Mouse (Mus musculus): ENCODE results near the gene Scd2. TPM values are rescaled to one million over a fixed set of nuclear protein-coding genes. Genes with fewer than 3 reads are reported as not detected.

Gene Scd2
- total and polyA plus RNA-seq, 2 experiments from 2014 or later, result 274 to 1,071 TPM

DNA sequence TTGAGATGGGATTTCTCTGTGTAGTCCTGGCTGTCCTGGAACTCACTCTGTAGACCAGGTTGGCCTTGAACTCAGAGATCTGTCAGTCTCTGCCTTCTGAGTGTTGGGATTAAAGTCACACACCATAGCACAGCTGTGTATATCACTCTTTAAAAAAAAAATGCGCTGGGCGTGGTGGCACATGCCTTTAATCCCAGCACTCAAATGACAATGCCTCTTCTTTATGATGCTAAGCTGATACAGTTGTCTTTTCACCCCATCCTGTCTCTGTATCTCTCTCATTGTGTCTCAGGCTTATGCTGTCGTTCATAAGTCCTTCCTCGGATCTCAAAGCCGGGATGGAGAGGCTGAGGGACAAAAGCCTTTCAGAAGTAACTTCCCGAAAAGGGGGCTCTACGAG lies 31.7 kb upstream of the Scd2 start:
- no peaks in the 10 kb centered on the region for H3K9me3 ChIP-seq (ENCODE audit: low read length)
- 0 out of 2 replicates have a peak, but pooled peaks cover 5% of the 10 kb centered on the region for H3K4me1 ChIP-seq (ENCODE audit: insufficient read depth, low read length)
- no peak overlapping the region for H3K9ac ChIP-seq (replicated peaks; ENCODE audit: low read length)
- no peak overlapping the region for H3K27ac ChIP-seq
- H3K27me3 ChIP-seq (ENCODE audit: insufficient read depth, low read length), result no peaks in the 10 kb centered on the region
- no peaks in the 10 kb centered on the region for H3K36me3 ChIP-seq (ENCODE audit: insufficient read depth, low read length)
- ATAC-seq (no peak), DNase-seq (ENCODE audit: low spot score) (no peak)
- no peak for TF ChIP-seq CTCF (IDR thresholded peaks at IDR 0.05; ENCODE audit: low read depth)
- H3K4me3 ChIP-seq (ENCODE audit: low read length), result no peak overlapping the region
- 73% methylated on average over 7 of the region's 7 CpGs for WGBS
- no peak overlapping the region for H3K4me2 ChIP-seq (ENCODE audit: low read depth, low read length)

- TF ChIP-seq CTCF (IDR thresholded peaks at IDR 0.05; ENCODE audit: low read depth), result no peak
- no peaks in the 10 kb centered on the region for H3K9me3 ChIP-seq (ENCODE audit: low read length)
- H3K4me3 ChIP-seq (ENCODE audit: low read length), result no peak overlapping the region
- H3K4me1 ChIP-seq (ENCODE audit: insufficient read depth, low read length), result 0 out of 2 replicates have a peak, but pooled peaks cover 5% of the 10 kb centered on the region
- WGBS, result 81% methylated on average over 3 of the region's 3 CpGs
- no peak overlapping the region for H3K27ac ChIP-seq
- H3K4me2 ChIP-seq (ENCODE audit: low read depth, low read length), result no peak overlapping the region
- no peak overlapping the region for H3K9ac ChIP-seq (replicated peaks; ENCODE audit: low read length)
- H3K27me3 ChIP-seq (ENCODE audit: insufficient read depth, low read length), result no peaks in the 10 kb centered on the region
- no peak for ATAC-seq
- H3K36me3 ChIP-seq (ENCODE audit: insufficient read depth, low read length), result no peaks in the 10 kb centered on the region
- DNase-seq (ENCODE audit: low spot score), result no peak
Observed at GRCm38 (mm10) chr19:44263581-44263980, 29.9 kb upstream of the Scd2 start.

GRCm38 (mm10) chr19:44264226-44264625 lies 29.2 kb upstream of the Scd2 start:
- H3K9ac ChIP-seq (replicated peaks; ENCODE audit: low read length), result no peak overlapping the region
- DNase-seq (ENCODE audit: low spot score) (no peak), ATAC-seq (no peak)
- H3K4me3 ChIP-seq (ENCODE audit: low read length), result no peak overlapping the region
- no peaks in the 10 kb centered on the region for H3K36me3 ChIP-seq (ENCODE audit: insufficient read depth, low read length)
- no peaks in the 10 kb centered on the region for H3K9me3 ChIP-seq (ENCODE audit: low read length)
- H3K4me2 ChIP-seq (ENCODE audit: low read depth, low read length), result no peak overlapping the region
- H3K4me1 ChIP-seq (ENCODE audit: insufficient read depth, low read length), result 0 out of 2 replicates have a peak, but pooled peaks cover 5% of the 10 kb centered on the region
- H3K27me3 ChIP-seq (ENCODE audit: insufficient read depth, low read length), result no peaks in the 10 kb centered on the region
- TF ChIP-seq CTCF (IDR thresholded peaks at IDR 0.05; ENCODE audit: low read depth), result no peak
- WGBS, result 78% methylated on average over 9 of the region's 9 CpGs
- H3K27ac ChIP-seq, result no peak overlapping the region

DNA sequence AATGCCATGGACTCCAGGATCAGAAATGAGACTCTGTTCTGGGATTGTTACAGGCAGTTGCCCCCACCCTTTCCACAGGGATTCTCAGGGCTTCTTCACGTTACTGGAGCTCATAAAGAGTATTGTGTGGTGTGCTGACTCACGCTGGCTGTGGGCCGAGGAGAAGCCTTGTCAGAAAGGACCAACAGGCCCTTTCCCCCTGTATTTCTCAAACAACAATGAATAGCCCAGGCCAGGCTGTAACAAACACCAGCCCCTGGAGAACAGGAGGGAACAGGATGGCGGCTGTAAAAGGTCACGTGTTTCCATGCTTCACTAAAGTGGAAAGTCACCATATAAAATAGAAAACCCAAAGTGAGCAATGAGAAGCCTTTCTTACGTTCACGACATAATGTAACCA lies 28.2 kb upstream of the Scd2 start:
- ATAC-seq, result no peak
- Histone ChIP-seq H3K27me3 (ENCODE audit: insufficient read depth, low read length) (no peaks in the 10 kb centered on the region), H3K4me2 (ENCODE audit: low read depth, low read length) (no peak overlapping the region), H3K4me3 (ENCODE audit: low read length) (no peak overlapping the region), H3K36me3 (ENCODE audit: insufficient read depth, low read length) (no peaks in the 10 kb centered on the region), H3K27ac (no peak overlapping the region), H3K9ac (replicated peaks; ENCODE audit: low read length) (no peak overlapping the region), H3K4me1 (ENCODE audit: insufficient read depth, low read length) (0 out of 2 replicates have a peak, but pooled peaks cover 5% of the 10 kb centered on the region), H3K9me3 (ENCODE audit: low read length) (no peaks in the 10 kb centered on the region)
- 41% methylated on average over 7 of the region's 7 CpGs for WGBS
- no peak for TF ChIP-seq CTCF (IDR thresholded peaks at IDR 0.05; ENCODE audit: low read depth)
- no peak for DNase-seq (ENCODE audit: low spot score)

DNA sequence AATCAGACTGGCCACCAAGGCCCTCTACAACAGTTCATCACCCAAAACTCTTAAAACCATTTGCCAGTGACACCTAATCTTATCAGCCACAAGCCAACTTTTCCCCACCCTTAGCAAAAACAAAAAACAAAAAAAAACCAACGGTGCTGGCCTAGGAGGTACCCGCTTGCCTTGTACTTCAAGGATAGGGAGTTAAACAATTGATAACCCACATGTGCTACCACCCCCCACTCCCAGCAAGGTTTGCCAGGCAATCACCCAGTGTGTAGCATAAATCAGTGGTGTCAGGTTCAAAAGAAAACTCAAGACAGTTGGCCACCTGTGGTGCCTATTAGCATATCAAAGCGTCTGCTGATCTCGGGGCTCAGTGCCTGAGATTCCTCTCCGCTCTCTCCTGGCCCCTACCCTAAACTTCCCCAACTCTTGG lies 27.6 kb upstream of the Scd2 start:
- no peak overlapping the region for H3K9ac ChIP-seq (replicated peaks; ENCODE audit: low read length)
- H3K27me3 ChIP-seq (ENCODE audit: insufficient read depth, low read length), result no peaks in the 10 kb centered on the region
- H3K27ac ChIP-seq, result 0 out of 2 replicates have a peak overlapping the region, but pooled peaks have one; percentile 7
- DNase-seq (ENCODE audit: low spot score) (no peak), ATAC-seq (no peak)
- no peaks in the 10 kb centered on the region for H3K9me3 ChIP-seq (ENCODE audit: low read length)
- H3K36me3 ChIP-seq (ENCODE audit: insufficient read depth, low read length), result no peaks in the 10 kb centered on the region
- TF ChIP-seq CTCF (IDR thresholded peaks at IDR 0.05; ENCODE audit: low read depth), result no peak
- 0 out of 2 replicates have a peak, but pooled peaks cover 5% of the 10 kb centered on the region for H3K4me1 ChIP-seq (ENCODE audit: insufficient read depth, low read length)
- 33% methylated on average over 5 of the region's 5 CpGs for WGBS
- no peak overlapping the region for H3K4me3 ChIP-seq (ENCODE audit: low read length)
- H3K4me2 ChIP-seq (ENCODE audit: low read depth, low read length), result no peak overlapping the region

- TF ChIP-seq CTCF (IDR thresholded peaks at IDR 0.05; ENCODE audit: low read depth), result peak; percentile 47
- H3K36me3 ChIP-seq (ENCODE audit: insufficient read depth, low read length), result no peaks in the 10 kb centered on the region
- ATAC-seq, result no peak
- H3K9ac ChIP-seq (replicated peaks; ENCODE audit: low read length), result peak overlapping the region; percentile 78
- peak overlapping the region; percentile 85 for H3K4me2 ChIP-seq (ENCODE audit: low read depth, low read length)
- peak overlapping the region; percentile 62 for H3K4me3 ChIP-seq (ENCODE audit: low read length)
- no peaks in the 10 kb centered on the region for H3K27me3 ChIP-seq (ENCODE audit: insufficient read depth, low read length)
- H3K4me1 ChIP-seq (ENCODE audit: insufficient read depth, low read length), result 0 out of 2 replicates have a peak, but pooled peaks cover 5% of the 10 kb centered on the region
- WGBS, result 7% methylated on average over 6 of the region's 6 CpGs
- DNase-seq (ENCODE audit: low spot score), result peak; percentile 54
- H3K27ac ChIP-seq, result peak overlapping the region; percentile 96
- no peaks in the 10 kb centered on the region for H3K9me3 ChIP-seq (ENCODE audit: low read length)
Observed at GRCm38 (mm10) chr19:44266458-44266823, 27.0 kb upstream of the Scd2 start.

DNA sequence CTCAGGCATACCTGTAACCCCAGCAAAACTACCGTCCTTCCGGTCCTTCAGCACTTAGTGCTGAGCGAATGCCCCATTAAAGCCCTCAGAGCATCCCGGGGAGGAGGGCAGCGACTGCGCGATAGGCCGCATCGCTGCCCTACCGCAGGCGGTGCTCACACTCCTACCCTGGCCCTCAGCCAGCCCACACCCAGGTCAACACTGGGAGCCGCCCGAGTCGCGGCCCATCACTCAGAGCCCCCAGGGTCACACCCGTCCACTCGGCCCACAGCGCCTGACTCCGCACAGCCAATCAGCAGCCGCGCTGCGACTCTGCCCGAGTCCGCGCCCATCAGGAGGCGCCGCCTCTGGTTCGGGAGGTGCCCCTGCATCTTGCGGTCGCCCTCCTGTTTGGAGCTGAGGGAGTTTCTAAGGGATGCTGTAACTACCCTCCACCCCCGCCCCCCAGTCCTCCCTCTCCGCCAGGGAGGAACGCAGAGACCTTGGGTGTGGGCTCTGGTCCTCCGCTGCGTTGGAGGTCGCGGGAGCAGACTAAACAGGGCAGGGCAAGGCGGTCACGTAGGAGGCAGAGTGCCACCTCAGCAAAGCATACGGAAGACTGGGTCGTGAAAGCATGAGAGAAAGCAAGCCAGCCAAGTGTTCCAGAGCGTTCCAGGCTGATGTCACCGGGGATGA lies 26.5 kb upstream of the Scd2 start:
- ATAC-seq, result peak; percentile 99

More for the DNA sequence above, 26.5 kb upstream of the Scd2 start:
- peak; percentile 93 for DNase-seq (ENCODE audit: low spot score)
- no peaks in the 10 kb centered on the region for H3K27me3 ChIP-seq (ENCODE audit: insufficient read depth, low read length)
- H3K4me2 ChIP-seq (ENCODE audit: low read depth, low read length), result peak overlapping the region; percentile 85
- H3K9ac ChIP-seq (replicated peaks; ENCODE audit: low read length), result peak overlapping the region; percentile 78
- no peaks in the 10 kb centered on the region for H3K9me3 ChIP-seq (ENCODE audit: low read length)
- 0 out of 2 replicates have a peak, but pooled peaks cover 5% of the 10 kb centered on the region for H3K4me1 ChIP-seq (ENCODE audit: insufficient read depth, low read length)
- H3K4me3 ChIP-seq (ENCODE audit: low read length), result peak overlapping the region; percentile 62
- H3K27ac ChIP-seq, result peak overlapping the region; percentile 96
- no peaks in the 10 kb centered on the region for H3K36me3 ChIP-seq (ENCODE audit: insufficient read depth, low read length)
- TF ChIP-seq CTCF (IDR thresholded peaks at IDR 0.05; ENCODE audit: low read depth), result peak; percentile 55; the same call in 1 of the 2 replicates
- under 1% methylated on average over 43 of the region's 43 CpGs for WGBS

Measured in hindbrain, postnatal 0 days (tissue).